Mouse (Mus musculus): ENCODE data around the gene Gm10337. TPM values are rescaled to one million over a fixed set of nuclear protein-coding genes. Genes with fewer than 3 reads are reported as not detected.

The Gm10337 gene
- polyA plus RNA-seq, 1 experiment = not detected

GRCm38 (mm10) chr15:102508336-102508735, 4.8 kb downstream of the Gm10337 start:
- no peak for DNase-seq (ENCODE audit: low read depth in 1 of 2, low spot score in 2 of 2)
- Histone ChIP-seq H3K36me3 (ENCODE audit: control insufficient read depth, insufficient read depth, low read length) (peaks cover 11% of the 10 kb centered on the region), H3K4me1 (ENCODE audit: control insufficient read depth, insufficient read depth, insufficient read length) (peaks cover 3% of the 10 kb centered on the region), H3K27ac (ENCODE audit: insufficient read depth, low read length) (no peak overlapping the region), H3K4me3 (ENCODE audit: extremely low read depth, insufficient read depth, insufficient read length) (no peak overlapping the region), H3K27me3 (ENCODE audit: control insufficient read depth, insufficient read depth, low read length) (no peaks in the 10 kb centered on the region)
- WGBS = 90% methylated on average over 3 of the region's 3 CpGs
- TF ChIP-seq POLR2A (IDR thresholded peaks at IDR 0.05; ENCODE audit: low read depth, low read length) = no peak
- TF ChIP-seq CTCF (IDR thresholded peaks at IDR 0.05; ENCODE audit: extremely low read depth, insufficient read depth, insufficient read length, insufficient replicate concordance) = no peak

- DNase-seq (ENCODE audit: low read depth in 1 of 2, low spot score in 2 of 2) = no peak
- H3K27me3 ChIP-seq (ENCODE audit: control insufficient read depth, insufficient read depth, low read length) = no peaks in the 10 kb centered on the region
- H3K4me3 ChIP-seq (ENCODE audit: extremely low read depth, insufficient read depth, insufficient read length) = peak overlapping the region; percentile 61
- no peak overlapping the region for H3K27ac ChIP-seq (ENCODE audit: insufficient read depth, low read length)
- TF ChIP-seq CTCF (IDR thresholded peaks at IDR 0.05; ENCODE audit: extremely low read depth, insufficient read depth, insufficient read length, insufficient replicate concordance) (no peak), POLR2A (IDR thresholded peaks at IDR 0.05; ENCODE audit: low read depth, low read length) (no peak)
- peaks cover 3% of the 10 kb centered on the region for H3K4me1 ChIP-seq (ENCODE audit: control insufficient read depth, insufficient read depth, insufficient read length)
- WGBS = 31% methylated on average over 9 of the region's 9 CpGs
- peaks cover 1% of the 10 kb centered on the region; the same call in 1 of the 2 replicates for H3K36me3 ChIP-seq (ENCODE audit: control insufficient read depth, insufficient read depth, low read length)
Observed at GRCm38 (mm10) chr15:102510110-102510509, 6.6 kb downstream of the Gm10337 start.

DNA sequence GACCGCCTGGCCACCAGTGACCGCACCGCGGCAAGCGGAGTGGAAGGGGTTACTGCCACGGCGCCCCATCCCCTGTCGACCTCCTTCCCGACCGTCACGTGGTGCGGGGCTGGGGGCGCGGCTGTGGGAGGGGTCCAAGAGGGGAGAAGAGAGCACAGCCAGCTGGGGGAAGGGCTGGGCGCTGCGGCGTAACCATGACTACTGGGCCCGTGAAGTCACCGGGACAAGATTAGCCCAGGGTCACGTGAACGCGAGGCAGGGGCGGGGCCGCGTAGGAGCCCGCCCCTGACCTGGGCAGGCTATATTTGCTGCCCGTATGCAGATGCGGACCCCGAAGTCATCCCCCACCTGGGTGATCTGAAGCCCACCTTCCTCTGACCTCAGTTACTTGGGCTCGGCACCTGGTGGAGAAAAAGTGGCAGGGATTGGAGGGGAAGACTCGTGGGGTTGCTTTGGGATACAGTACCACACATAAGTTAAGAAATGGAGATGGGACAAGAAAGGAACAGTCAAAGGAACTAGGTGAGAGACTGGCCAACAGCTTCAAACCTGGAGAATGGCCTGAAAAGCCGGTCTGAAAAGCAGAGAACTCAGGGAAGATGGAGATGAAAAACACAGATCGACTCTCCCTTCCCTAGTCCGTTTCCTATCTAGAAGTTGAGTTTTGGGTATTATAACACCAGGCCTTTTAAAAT, 7.2 kb downstream of the Gm10337 start:
- WGBS = 4% methylated on average over 34 of the region's 34 CpGs
- TF ChIP-seq CTCF (IDR thresholded peaks at IDR 0.05; ENCODE audit: extremely low read depth, insufficient read depth, insufficient read length, insufficient replicate concordance) = no peak
- TF ChIP-seq POLR2A (IDR thresholded peaks at IDR 0.05; ENCODE audit: low read depth, low read length) = no peak

GRCm38 (mm10) chr15:102511285-102511833, 7.8 kb downstream of the Gm10337 start:
- 57% methylated on average over 6 of the region's 6 CpGs for WGBS
- Histone ChIP-seq H3K27ac (ENCODE audit: insufficient read depth, low read length) (no peak overlapping the region), H3K4me3 (ENCODE audit: extremely low read depth, insufficient read depth, insufficient read length) (no peak overlapping the region), H3K4me1 (ENCODE audit: control insufficient read depth, insufficient read depth, insufficient read length) (peaks cover 3% of the 10 kb centered on the region), H3K36me3 (ENCODE audit: control insufficient read depth, insufficient read depth, low read length) (no peaks in the 10 kb centered on the region), H3K27me3 (ENCODE audit: control insufficient read depth, insufficient read depth, low read length) (no peaks in the 10 kb centered on the region)
- no peak for DNase-seq (ENCODE audit: low read depth in 1 of 2, low spot score in 2 of 2)
- TF ChIP-seq CTCF (IDR thresholded peaks at IDR 0.05; ENCODE audit: extremely low read depth, insufficient read depth, insufficient read length, insufficient replicate concordance) (no peak), POLR2A (IDR thresholded peaks at IDR 0.05; ENCODE audit: low read depth, low read length) (no peak)

More for the DNA sequence above, 7.2 kb downstream of the Gm10337 start:
- Histone ChIP-seq H3K4me1 (ENCODE audit: control insufficient read depth, insufficient read depth, insufficient read length) (peaks cover 3% of the 10 kb centered on the region), H3K27me3 (ENCODE audit: control insufficient read depth, insufficient read depth, low read length) (no peaks in the 10 kb centered on the region), H3K36me3 (ENCODE audit: control insufficient read depth, insufficient read depth, low read length) (no peaks in the 10 kb centered on the region), H3K27ac (ENCODE audit: insufficient read depth, low read length) (no peak overlapping the region), H3K4me3 (ENCODE audit: extremely low read depth, insufficient read depth, insufficient read length) (peak overlapping the region; percentile 61)
- peak; percentile 50 to 75 for DNase-seq (ENCODE audit: low read depth in 1 of 2, low spot score in 2 of 2)

DNA sequence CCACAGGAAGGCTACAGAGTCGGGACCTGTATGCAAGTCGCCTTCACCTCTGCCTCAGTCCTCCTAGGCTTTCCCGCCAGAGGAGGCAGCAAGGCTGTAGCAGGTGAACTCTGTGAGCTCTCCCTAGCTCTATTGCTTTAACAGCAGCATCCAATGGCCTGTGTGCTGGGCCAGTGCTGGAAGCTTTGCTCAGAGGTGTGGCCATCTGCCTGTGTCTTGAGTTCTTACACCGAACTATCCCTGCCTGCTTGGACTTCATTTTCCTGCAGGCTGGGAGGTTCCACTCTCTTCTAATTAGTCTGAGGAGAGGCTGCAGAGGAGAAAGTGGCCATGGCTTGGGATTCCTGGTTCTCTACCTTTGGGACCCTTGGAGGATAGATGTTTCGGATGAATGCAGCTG, 8.5 kb downstream of the Gm10337 start:
- H3K4me3 ChIP-seq (ENCODE audit: extremely low read depth, insufficient read depth, insufficient read length) = no peak overlapping the region
- no peaks in the 10 kb centered on the region for H3K36me3 ChIP-seq (ENCODE audit: control insufficient read depth, insufficient read depth, low read length)
- TF ChIP-seq POLR2A (IDR thresholded peaks at IDR 0.05; ENCODE audit: low read depth, low read length) = no peak
- no peak for TF ChIP-seq CTCF (IDR thresholded peaks at IDR 0.05; ENCODE audit: extremely low read depth, insufficient read depth, insufficient read length, insufficient replicate concordance)
- no peaks in the 10 kb centered on the region for H3K27me3 ChIP-seq (ENCODE audit: control insufficient read depth, insufficient read depth, low read length)
- H3K4me1 ChIP-seq (ENCODE audit: control insufficient read depth, insufficient read depth, insufficient read length) = peaks cover 3% of the 10 kb centered on the region
- 84% methylated on average over 5 of the region's 5 CpGs for WGBS
- no peak overlapping the region for H3K27ac ChIP-seq (ENCODE audit: insufficient read depth, low read length)
- no peak for DNase-seq (ENCODE audit: low read depth in 1 of 2, low spot score in 2 of 2)

DNA sequence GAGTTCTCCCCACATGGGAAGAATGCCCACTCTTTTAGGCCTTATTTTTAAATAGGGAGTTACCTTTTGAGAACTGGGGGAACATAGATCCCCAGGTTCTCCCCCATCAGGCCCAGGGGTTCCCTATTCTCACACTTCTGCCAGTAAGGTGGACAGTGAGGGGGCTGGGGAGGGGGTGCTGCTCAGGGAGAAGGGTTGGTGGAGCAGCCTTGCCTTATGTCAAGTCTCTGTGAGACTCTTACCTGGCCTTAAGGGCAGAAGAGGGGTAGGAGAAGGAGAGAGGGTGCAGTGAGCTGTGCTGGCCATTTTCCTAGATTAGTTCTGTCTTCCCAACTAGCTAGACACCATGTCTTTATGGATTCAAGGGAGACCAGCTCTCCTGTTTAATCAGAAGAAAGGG, 8.9 kb downstream of the Gm10337 start:
- H3K4me3 ChIP-seq (ENCODE audit: extremely low read depth, insufficient read depth, insufficient read length) = no peak overlapping the region
- TF ChIP-seq CTCF (IDR thresholded peaks at IDR 0.05; ENCODE audit: extremely low read depth, insufficient read depth, insufficient read length, insufficient replicate concordance) (no peak), POLR2A (IDR thresholded peaks at IDR 0.05; ENCODE audit: low read depth, low read length) (no peak)

DNA sequence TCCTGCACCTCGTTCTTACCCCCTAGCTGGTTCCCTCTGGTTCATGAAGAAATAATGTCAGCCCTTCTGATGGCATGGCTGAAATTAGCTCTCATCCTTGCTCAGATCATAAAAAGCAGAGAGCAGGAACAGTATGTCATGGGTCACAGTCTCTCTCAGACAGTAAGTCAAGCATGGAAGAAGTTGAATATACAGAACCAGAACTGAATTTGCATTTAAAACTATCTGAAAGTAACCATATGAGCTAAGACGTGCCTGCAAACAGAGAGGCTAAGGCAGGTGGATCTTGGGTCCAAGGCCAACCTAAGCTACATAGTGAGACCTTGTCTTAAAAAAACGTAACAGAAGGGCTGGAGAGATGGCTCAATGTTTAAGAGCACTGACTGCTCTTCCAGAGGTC, 9.5 kb downstream of the Gm10337 start:
- 64% methylated on average over 3 of the region's 3 CpGs for WGBS
- Histone ChIP-seq H3K4me3 (ENCODE audit: extremely low read depth, insufficient read depth, insufficient read length) (no peak overlapping the region), H3K4me1 (ENCODE audit: control insufficient read depth, insufficient read depth, insufficient read length) (peaks cover 3% of the 10 kb centered on the region), H3K27me3 (ENCODE audit: control insufficient read depth, insufficient read depth, low read length) (no peaks in the 10 kb centered on the region), H3K36me3 (ENCODE audit: control insufficient read depth, insufficient read depth, low read length) (no peaks in the 10 kb centered on the region), H3K27ac (ENCODE audit: insufficient read depth, low read length) (no peak overlapping the region)
- DNase-seq (ENCODE audit: low read depth in 1 of 2, low spot score in 2 of 2) = no peak
- TF ChIP-seq POLR2A (IDR thresholded peaks at IDR 0.05; ENCODE audit: low read depth, low read length) = no peak
- TF ChIP-seq CTCF (IDR thresholded peaks at IDR 0.05; ENCODE audit: extremely low read depth, insufficient read depth, insufficient read length, insufficient replicate concordance) = no peak

More for the DNA sequence above, 8.9 kb downstream of the Gm10337 start:
- no peak for DNase-seq (ENCODE audit: low read depth in 1 of 2, low spot score in 2 of 2)
- H3K27ac ChIP-seq (ENCODE audit: insufficient read depth, low read length) = no peak overlapping the region
- H3K27me3 ChIP-seq (ENCODE audit: control insufficient read depth, insufficient read depth, low read length) = no peaks in the 10 kb centered on the region
- no peaks in the 10 kb centered on the region for H3K36me3 ChIP-seq (ENCODE audit: control insufficient read depth, insufficient read depth, low read length)
- peaks cover 3% of the 10 kb centered on the region for H3K4me1 ChIP-seq (ENCODE audit: control insufficient read depth, insufficient read depth, insufficient read length)
